Mouse (Mus musculus): Measurements from ENCODE around the gene Fam3c.

DNA sequence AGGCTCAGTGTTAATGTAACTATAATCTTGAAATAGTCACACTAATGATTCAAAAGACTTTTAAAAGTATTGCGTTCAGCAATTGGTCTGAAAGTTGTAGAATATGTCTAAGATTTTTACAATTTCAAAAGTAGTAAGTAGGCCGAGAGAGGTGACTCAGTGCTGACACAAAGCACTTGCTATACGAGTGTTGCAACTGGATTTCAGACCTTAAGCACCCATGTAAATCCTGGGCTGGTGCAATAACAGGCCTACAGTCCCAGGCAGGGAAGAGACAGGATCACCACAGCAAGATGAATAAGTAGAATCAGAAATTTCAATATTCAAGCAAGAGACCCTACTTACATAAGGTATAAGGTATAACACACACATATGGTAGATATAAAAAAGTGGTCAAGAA lies 78.1 kb downstream of the Fam3c start:
- no peak for TF ChIP-seq EP300 (IDR thresholded peaks at IDR 0.05; ENCODE audit: low read depth)
- no peak for TF ChIP-seq CTCF (IDR thresholded peaks at IDR 0.05; ENCODE audit: low read depth)
